Mouse (Mus musculus) C2C12 (cell line): ENCODE measurements at regions not wholly inside any gene's neighbourhood (a gene's known extent, or its start where the extent isn't known, plus 50 kb on each side); places are given as distances from the start of the nearest gene placed in this dataset.

ENCODE experiments used
- CEBPB ChIP-seq: IDR thresholded peaks from one replicate; pipeline ENCODE4 v1.6.1; 2011; ENCODE audit warnings: low read depth, mild to moderate bottlenecking, control low read depth, moderate library complexity
- CTCF ChIP-seq: IDR thresholded peaks from one replicate; pipeline ENCODE4 v1.5.1; 2011; ENCODE audit not compliant: control insufficient read depth, insufficient read depth, insufficient read length
- FOSL1 ChIP-seq: IDR thresholded peaks from one replicate; pipeline ENCODE4 v1.8.0; 2011; ENCODE audit warnings: mild to moderate bottlenecking, low read length; ENCODE audit not compliant: poor library complexity, insufficient read depth, severe bottlenecking
- MAX ChIP-seq: IDR thresholded peaks from one replicate; pipeline ENCODE4 v1.6.1; 2011; ENCODE audit warnings: mild to moderate bottlenecking, control low read depth
- MYOG ChIP-seq: IDR thresholded peaks from one replicate; pipeline ENCODE4 v1.6.1; 2011; ENCODE audit not compliant: control insufficient read depth, insufficient read length; ENCODE audit errors: extremely low read depth
- USF1 ChIP-seq: IDR thresholded peaks from one replicate; pipeline ENCODE4 v1.6.1; 2011; ENCODE audit warnings: low read depth, mild to moderate bottlenecking, control low read depth, moderate library complexity

DNA sequence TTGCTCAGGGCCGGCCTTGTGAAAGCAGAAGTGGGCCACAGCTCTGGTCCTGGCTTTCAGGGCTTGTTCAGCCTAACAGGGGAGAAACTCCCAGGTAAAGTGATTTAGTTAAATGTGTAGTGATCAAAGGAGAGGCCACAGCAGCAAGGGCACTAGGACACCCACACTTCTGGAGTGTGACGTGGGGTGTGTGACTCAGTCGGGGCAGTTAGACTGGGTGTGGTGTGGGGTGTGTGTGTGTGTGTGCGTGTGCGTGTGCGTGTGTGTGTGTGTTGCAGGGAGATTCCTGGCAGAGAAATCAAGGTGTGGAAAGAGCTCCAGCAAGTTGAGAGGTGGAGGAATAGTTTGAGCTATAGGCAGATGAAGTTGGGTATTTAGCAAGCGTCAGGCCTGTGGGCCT, 72.5 kb upstream of the Tpm1 start:
- TF ChIP-seq CTCF (no peak), CEBPB (no peak), MAX (no peak), USF1 (no peak), MYOG (no peak), FOSL1 (no peak)
